Mouse (Mus musculus) G1E-ER4 (cell line): Measurements from ENCODE around the gene Trim9. TPM values are rescaled to one million over a fixed set of nuclear protein-coding genes. Genes with fewer than 3 reads are reported as not detected.

Source experiments
- GATA1 ChIP-seq: IDR thresholded peaks from one replicate; pipeline ENCODE4 v1.8.0; 2012; ENCODE audit warnings: low read length, inconsistent platforms
- polyA plus RNA-seq: library from polyadenylated mRNA; stranded (reverse); fragments of >175 nt; gene quantifications from 2 replicates; pipeline ENCODE4 v1.2.3, GENCODE M21; 2012

The Trim9 gene
- polyA plus RNA-seq, 1 experiment, result not detected

DNA sequence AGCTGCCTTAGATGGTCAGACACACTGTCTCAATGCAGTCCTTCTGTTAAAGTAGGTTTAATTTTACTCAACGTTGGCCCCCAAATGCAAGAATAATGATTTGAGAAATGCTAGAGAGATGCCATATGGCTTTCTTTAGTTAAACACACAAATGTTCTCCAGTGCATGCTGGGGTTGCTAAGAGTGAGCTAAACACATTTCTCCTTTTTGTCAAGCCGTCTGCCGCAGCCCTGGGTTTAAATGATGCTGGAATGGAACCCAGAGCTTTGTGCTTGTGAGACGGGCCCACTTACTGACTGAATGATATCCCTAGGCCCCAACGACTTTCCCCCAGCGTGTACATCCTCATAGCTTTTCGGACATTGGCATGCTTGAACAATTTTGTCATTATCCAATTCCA, 104.9 kb downstream of the Trim9 start:
- TF ChIP-seq GATA1, result no peak

DNA sequence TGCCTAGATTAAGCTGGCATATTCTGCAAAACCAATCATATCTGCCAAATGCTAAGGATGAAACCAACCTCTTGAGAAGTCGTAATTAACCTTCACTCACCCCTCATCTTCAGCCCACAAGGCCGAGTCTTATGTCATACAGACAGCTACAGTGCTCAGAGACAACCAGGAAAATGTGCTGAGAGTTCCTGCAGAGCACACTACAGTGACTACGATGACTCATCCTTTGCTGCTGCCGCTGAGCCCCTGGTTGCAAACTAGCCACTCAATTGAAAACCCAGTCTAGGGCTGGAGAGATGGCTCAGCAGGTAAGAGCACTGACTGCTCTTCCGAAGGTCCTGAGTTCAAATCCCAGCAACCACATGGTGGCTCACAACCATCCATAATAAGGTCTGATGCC, 107.7 kb downstream of the Trim9 start:
- TF ChIP-seq GATA1, result no peak

DNA sequence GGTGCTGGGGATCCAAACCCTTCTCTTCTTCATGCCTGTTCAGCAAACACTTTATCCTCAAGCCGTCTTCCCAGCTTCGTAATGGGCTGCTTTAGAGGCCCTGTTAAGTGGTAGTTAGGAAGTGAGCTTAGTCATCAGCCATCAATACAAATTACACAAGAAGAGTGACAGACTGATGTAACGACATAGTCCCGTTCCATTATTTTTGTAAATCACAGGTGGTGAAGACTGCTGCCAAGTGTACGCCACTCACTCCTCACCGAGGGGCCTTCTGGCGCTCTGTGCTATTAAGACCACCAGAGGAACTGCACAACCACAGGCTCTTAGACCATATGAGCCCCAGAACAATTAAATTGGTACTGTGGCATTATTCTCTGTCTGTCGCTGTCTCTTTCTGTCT, 108.8 kb downstream of the Trim9 start:
- no peak for TF ChIP-seq GATA1

DNA sequence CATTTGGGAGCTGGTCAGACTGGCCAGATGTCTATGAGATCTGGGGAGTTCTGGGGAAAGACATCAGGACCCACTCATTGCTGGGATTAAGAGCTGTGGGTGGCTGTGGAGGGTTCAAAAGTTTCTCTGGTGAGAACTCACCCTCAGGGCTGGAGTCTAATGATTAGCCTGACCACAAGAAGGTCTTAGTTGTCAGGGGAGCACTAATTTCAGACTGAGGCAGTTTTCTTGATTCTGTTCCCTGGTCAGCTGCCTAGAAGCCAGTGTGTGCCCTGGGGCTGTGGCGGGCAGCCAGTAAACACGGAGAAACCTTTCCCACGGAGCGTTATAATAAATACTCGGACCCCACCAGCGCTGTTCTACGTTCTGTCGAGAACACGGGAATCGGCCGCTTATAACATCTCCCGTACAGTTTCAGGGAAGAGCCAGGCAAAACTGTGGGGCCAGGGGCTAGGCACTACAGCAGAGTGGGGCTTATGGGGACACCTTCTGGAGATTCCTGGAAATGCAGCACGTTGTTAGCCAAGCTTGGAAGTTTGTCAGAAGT, 112.4 kb downstream of the Trim9 start:
- no peak for TF ChIP-seq GATA1

DNA sequence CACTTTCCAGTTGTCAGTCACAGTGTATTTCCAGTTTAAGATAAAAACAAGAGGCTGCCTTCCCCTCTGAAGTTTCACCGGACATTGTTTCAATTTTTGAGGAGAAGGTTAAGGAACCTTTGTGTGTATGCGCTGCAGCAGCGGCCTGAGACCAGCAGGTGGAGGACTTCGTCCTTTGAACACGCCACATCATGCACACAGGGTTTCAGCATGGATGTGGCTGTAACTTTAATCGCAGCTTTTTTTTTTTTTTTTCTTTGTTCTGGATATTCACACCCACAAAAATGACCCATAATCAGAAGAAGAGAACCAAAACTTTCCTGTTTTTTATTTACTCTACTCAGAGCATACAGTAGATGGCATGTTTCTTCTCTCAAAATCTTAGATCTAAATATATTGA, 113.0 kb downstream of the Trim9 start:
- TF ChIP-seq GATA1, result no peak

DNA sequence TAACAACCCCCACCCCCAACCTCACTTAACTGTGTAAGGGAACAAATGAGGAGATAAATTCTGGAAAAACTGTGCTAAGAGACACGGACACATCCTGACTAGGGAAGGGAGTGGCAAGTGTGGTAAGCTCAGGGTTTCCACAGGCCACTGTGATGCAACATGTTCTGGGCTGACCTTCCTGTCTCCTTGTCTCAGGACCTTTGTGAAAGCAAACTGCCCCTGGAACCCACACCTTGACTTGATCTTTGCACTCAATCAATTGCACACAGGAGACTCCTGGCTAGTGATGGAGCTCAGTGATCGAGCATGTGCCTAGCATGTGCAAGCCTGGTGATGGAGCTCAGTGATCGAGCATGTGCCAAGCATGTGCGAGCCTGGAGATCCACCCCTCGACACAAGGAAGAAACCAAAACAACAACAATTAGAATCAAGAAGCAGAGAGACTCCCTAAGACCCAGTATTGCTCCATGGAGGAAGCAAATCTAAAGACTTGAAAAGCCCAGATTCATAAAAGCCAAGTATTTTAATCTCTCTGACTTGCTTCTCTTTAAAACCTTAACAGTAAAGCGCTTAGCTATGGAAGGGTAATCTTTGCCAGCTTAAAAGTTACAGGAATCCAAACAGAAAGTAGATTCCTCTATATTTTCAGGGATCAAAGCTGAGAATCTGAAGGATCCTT, 113.6 kb downstream of the Trim9 start:
- TF ChIP-seq GATA1, result no peak

DNA sequence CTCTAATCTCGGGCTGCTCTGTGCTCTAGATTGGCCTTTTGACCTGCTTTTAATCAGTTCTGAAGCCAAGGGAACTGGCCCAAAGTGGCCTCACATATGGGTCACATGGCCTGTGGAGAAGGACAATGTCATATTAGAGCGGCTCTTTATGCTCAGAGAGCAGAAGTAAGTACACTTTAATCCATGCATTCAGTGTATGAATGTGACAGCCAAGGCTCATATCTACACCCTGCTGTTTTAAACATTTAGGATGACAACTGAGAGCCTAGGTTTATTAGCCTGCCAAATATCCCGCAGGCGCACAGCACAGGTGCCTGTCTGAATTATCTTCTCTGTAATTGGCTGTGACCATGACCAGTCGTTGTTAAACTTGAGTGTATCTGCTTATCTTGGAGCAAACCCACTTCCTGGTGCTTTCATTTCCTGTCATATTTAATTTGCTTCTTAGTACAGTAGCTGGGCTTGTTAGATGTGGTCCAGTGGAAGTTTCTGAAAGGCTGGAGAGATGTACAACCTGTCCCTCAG, 115.3 kb downstream of the Trim9 start:
- peak; percentile 60 for TF ChIP-seq GATA1

DNA sequence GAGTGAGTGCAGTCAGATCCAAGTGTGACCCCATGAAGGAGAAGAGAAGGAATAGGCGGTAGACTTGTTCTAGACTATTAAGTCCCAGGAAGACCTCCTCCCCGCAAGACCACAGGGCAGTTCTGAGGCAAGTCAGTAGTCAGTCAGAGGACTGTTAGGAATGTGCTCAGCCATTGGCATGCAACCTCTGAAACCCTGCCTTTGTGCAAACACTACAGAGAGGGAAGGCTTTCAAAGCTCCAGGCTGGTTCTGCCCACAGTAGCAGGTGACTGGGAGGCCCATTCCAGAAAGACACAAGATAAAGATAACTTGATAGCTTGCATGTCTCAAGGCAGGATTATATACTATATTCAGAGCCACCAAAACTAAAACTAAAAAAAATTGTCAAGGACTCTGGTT, 116.1 kb downstream of the Trim9 start, which contains the start of gene Pygl:
Pygl (minus strand) TSS at position 195 of the 400 bp plus-strand sequence.
- TF ChIP-seq GATA1, result no peak

DNA sequence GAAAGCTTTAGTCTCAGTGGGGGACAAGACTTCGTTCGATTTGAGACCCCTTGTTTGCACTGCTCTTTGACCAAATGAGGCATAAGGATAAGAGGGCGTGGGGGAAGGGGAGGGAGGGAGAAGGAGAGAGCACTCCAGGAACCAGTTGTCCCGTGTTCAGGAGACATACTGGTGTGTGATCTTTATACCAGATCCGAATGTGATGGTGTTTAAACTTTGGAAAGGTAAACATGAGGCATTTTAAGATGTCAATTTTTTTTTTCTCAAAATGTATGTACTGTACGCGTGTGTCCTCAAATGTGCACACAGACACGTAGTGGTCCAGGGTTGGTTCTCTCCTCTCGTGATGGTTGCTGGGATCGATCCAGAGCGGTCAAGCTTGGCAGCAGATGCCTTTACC, 119.3 kb downstream of the Trim9 start:
- no peak for TF ChIP-seq GATA1

DNA sequence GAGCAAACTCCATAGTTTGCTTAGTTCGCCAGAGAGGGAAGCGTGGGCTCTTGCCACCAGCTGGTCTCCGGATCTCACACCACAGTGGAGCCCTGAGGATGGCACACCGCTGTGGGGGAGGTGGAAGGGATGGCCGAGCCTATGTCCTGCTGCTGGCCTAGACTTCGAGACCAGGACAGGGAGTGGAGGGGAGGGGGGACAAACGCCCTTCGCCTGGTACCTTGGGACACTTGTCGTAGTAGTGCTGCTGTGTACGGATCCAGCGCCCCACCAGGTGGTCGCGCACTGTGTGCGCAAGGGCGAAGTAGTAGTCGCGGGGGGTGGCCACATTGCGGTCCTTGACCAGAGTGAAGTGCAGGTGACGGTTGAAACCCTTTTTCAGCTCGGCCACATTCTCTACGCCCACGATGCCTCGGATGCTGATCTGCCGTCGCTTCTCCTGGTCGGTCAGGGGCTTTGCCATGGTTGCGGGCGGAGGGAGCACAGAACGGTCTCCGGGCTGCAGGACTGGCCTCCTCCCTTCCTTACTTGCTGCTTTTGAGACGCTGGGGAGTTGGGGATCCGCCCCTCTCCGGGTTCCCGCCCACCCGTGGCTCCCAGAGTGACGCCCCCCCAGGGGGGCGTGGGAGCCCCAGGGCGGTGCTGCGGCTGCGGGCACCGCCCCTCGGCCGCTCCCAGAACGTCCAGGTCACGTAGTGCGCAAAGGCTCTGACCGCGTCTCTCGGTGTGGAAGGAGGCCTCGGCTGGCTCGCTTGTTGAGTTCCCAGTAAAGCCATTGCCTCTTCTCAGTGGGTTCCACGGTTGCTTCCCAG, 120.1 kb downstream of the Trim9 start:
- TF ChIP-seq GATA1, result no peak

DNA sequence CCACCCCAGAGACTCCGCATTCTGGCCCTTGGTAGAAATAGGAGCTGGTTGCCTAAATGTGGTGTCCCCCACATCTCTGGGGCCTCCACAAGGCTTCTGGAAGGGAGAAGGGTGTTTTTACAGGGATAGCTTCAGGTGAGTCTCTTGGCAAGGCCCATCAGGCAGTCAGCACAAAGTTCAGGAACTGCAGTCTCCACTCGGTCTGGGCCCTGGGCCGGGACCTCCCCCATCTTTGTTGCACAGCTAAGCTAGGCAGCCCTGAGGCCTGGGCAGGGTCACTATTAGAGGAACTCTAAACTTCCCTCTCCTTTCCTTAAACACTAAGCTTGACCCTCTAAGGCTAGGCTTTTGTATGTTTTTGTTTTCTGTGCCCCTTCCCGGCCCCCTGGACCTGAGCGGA, 120.8 kb downstream of the Trim9 start:
- no peak for TF ChIP-seq GATA1

DNA sequence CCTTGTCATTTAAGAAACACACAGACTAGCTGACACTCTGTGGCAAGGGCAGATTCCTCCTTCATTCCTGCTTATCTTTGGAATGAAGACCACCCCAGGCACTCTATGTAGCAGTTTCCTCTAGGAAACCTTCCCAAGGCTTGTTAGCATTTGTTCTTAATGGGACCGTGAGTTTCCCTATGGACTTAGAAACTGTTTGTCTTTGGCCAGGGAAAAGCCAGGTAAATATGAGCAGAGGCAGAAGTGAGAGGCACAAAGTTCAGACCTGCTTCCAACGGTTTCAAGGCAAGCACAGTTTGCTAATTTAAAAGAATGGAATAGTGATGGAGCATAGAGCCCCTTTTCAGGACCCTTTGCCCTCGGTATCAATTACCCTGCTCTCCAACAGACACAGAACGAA, 124.1 kb downstream of the Trim9 start:
- no peak for TF ChIP-seq GATA1

DNA sequence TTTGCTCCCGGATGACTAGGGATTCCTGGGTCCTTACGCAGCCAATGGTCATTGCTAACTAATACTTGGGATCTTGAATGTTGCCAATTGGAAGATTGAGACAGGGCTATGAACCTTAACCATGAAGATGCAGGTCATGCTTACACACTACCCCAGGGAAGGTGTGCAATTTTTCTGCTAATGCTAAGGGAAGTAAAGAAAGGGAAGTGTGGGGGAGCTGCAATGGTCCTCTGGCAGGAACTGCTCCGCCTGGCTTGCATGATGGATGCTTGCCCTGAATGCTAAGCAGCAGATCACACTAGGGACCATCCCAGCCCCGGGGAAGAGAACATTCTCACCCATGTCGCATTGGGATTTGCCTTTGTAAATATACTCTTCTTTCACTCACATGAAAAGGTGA, 126.0 kb downstream of the Trim9 start:
- no peak for TF ChIP-seq GATA1

DNA sequence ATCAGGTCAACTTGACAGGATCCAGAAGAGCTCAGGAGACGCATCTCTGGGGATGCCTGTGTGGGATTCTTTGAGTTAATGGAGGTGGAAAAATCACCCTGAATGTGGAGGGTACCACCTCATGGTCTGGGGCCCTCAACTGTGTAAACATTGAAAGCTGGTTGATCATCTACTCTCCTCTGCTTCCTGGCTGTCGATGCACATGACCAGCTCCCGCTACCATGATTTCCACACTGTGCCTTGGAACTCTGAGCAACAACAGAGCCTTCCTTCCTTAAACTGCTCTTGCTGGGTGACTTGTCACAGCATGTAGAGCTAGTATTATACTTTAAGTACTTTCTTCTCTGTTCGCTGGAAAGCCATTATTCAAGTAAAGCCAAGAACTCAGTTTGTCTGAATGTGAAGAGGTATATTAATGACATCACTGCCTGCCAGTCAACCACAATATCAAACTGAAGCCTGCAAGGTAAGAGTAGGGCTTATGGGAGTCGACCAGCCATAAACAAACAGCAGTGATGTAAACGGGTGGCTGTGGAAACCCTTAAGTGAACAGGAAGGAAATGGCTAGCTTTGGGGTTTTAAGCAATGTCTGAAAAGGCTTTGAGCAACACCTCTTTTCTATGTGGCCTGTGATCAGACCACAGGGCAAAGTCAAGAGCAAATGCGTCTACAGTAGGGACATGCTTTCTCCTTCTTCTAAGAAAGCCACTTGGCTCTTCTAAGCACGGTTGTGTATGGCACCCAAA, 128.4 kb downstream of the Trim9 start:
- TF ChIP-seq GATA1, result no peak

DNA sequence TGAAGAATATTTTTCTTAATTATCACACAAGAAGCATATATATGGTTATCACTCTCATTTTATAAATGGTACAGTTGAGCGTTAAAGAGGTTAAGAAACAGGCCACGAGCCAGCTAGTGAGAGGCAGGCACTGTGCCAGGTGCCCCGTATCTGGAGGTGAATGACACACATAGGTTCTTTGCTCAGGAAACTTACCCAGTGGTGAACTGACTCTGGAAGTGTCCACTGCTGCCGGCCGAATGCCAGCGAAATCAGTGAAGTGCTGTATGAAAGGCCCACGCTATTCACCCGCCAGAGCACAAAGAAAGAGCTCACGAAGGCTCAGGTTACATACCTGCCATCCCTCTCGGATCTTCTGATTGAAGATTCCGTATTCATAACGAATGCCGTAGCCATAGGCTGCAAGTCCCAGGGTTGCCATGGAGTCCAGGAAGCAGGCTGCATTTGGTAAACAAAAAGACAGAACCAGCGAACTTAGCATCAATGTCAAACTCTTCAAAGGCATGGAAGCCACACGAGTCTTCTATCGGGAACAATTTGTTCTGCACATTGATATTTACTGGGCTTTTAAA, 131.1 kb downstream of the Trim9 start:
- TF ChIP-seq GATA1, result no peak
